Mouse (Mus musculus): ENCODE data around the gene Gemin5. TPM values are rescaled to one million over a fixed set of nuclear protein-coding genes. Genes with fewer than 3 reads are reported as not detected.

Gemin5 gene
- polyA plus RNA-seq, 1 experiment from 2014 or later = 15.1 TPM

DNA sequence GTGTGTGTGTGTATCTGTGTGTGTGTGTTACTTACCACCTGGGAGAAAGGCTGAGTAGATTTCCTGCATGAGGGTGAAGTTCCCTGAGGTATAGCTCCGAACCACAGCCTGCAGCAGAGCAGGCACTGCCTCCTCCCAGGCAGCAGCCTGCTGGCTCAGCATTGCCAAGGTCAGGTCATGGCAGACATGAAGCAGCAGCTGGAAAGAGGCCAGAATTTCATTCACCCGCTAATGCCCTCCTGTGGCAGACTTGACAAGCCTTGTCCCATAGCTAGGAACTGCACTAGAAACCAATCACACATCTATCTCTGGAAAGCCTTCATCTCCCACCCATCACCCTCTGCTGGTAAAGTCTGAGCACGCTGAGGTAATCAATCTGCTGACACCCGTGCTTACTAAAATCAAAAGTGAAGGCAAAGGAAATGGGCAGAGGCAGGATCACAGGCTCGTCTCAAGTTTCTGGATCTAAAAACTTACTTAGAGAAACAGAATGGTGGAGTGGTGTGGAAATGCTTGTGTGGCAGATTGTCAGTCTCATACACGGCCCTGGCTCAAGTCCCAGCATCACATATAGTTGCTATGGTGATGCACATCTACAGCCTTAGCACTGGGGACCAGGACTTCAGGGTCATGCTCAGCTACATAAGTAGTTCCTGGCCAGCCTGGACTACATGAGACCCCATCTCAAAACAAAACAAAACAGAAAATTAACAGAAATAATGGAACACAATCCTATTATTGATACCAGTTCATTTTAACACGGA is 41.8 kb downstream of the Gemin5 start:
- H3K36me3 ChIP-seq (replicated peaks) = peaks cover 50% of the 10 kb centered on the region
- no peak overlapping the region for H3K4me2 ChIP-seq
- no peak overlapping the region for H3K27ac ChIP-seq
- ATAC-seq (replicated peaks) = no peak
- WGBS = 74% methylated on average over 7 of the region's 7 CpGs
- H3K9me3 ChIP-seq = no peaks in the 10 kb centered on the region
- H3K4me1 ChIP-seq = no peaks in the 10 kb centered on the region
- no peak overlapping the region for H3K4me3 ChIP-seq
- no peaks in the 10 kb centered on the region for H3K27me3 ChIP-seq (replicated peaks)
- no peak overlapping the region for H3K9ac ChIP-seq

DNA sequence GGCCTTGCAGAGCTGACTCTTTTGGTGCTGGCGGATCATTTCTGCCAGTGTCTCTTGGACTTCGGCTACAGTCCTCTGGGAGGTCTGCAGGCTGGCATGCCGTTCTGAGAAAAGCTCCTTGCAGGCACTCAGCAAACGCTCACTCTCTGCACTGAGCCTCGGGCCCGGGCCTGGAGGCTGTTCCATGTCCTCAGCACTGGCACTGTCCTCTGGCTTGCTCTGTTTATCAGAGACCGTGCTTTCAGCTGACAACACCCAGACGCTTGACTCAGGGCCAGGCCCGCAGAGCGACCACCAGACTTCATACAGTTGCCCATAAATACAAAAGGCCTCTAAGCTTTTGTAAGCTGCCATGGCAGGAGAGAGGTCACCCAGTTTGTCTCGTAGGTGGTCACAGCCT is 43.3 kb downstream of the Gemin5 start:
- no peaks in the 10 kb centered on the region for H3K27me3 ChIP-seq (replicated peaks)
- H3K27ac ChIP-seq = no peak overlapping the region
- no peaks in the 10 kb centered on the region for H3K9me3 ChIP-seq
- no peak for ATAC-seq (replicated peaks)
- H3K36me3 ChIP-seq (replicated peaks) = peaks cover 54% of the 10 kb centered on the region
- H3K9ac ChIP-seq = no peak overlapping the region
- H3K4me3 ChIP-seq = no peak overlapping the region
- H3K4me1 ChIP-seq = no peaks in the 10 kb centered on the region
- 87% methylated on average over 11 of the region's 11 CpGs for WGBS
- H3K4me2 ChIP-seq = no peak overlapping the region

DNA sequence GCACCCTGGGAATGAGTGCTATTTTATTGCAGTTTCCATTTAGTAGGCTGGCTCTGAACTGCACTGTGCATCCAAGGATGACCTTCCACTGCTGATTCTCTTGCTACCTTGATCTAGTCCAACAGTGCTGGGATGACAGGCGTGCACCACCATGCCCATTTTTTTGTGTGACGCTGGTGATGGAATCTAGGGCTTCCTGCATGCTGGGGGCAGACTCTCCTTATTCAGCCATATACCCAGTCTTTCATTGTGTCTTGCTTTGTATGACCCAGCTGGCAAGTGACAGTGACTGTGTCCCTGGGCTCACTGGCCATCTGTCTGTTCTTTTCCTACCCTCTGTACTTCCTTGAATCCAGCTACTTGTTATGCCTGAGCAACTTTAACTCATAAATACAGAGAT is 44.6 kb downstream of the Gemin5 start:
- Histone ChIP-seq H3K27me3 (replicated peaks) (no peaks in the 10 kb centered on the region), H3K4me1 (no peaks in the 10 kb centered on the region), H3K9me3 (no peaks in the 10 kb centered on the region), H3K4me3 (no peak overlapping the region), H3K27ac (no peak overlapping the region), H3K4me2 (no peak overlapping the region), H3K36me3 (replicated peaks) (peaks cover 50% of the 10 kb centered on the region), H3K9ac (no peak overlapping the region)
- 88% methylated on average over 2 of the region's 2 CpGs for WGBS
- ATAC-seq (replicated peaks) = no peak

DNA sequence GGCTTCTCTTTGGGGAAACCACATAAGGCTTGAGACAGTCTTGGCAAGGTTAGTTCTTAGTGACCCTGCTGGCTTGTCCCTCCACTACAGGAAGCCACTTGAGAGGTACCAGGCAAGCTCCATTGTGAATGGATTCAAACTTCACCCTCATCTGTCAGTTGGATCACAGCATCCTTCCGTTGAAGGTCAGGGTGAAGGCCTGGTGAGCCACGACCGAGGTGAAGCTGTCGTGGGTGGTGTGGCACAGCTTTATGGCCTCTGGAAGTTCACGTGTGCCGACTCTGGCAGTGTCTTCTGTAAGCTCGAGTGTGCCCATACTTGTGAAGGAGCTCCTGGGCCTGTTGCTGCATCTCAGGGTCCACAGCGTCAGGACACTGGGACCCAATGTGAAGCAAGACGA is 47.0 kb downstream of the Gemin5 start:
- H3K4me1 ChIP-seq = no peaks in the 10 kb centered on the region
- no peak overlapping the region for H3K27ac ChIP-seq
- no peaks in the 10 kb centered on the region for H3K27me3 ChIP-seq (replicated peaks)
- no peak overlapping the region for H3K4me3 ChIP-seq
- no peak for ATAC-seq (replicated peaks)
- no peak overlapping the region for H3K4me2 ChIP-seq
- H3K9ac ChIP-seq = no peak overlapping the region
- WGBS = 95% methylated on average over 9 of the region's 9 CpGs
- no peaks in the 10 kb centered on the region for H3K9me3 ChIP-seq
- H3K36me3 ChIP-seq (replicated peaks) = peaks cover 56% of the 10 kb centered on the region

DNA sequence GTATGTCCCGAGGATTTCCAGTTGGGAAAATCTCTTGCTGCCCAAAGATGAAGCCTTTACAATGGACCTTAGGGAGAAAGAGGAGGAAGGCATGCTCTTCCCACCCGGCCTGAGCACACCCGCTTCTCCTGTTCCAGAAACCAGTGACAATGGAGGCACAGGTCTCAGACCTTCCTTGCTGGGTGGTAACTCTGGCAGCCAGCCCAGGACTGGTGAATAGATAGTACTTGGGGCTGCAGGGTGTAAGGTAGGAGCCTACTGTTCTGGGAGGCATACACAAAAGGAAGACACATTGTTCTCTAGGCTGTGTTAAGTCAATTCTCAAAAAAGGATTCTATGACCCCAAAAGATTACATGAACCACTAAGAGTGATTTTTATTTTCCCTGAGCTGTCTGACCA is 47.7 kb downstream of the Gemin5 start:
- ATAC-seq (replicated peaks) = no peak
- H3K4me1 ChIP-seq = no peaks in the 10 kb centered on the region
- H3K9ac ChIP-seq = no peak overlapping the region
- WGBS = 80% methylated on average over 3 of the region's 3 CpGs
- no peak overlapping the region for H3K4me3 ChIP-seq
- H3K27me3 ChIP-seq (replicated peaks) = no peaks in the 10 kb centered on the region
- no peak overlapping the region for H3K4me2 ChIP-seq
- peaks cover 56% of the 10 kb centered on the region for H3K36me3 ChIP-seq (replicated peaks)
- no peaks in the 10 kb centered on the region for H3K9me3 ChIP-seq
- H3K27ac ChIP-seq = no peak overlapping the region

DNA sequence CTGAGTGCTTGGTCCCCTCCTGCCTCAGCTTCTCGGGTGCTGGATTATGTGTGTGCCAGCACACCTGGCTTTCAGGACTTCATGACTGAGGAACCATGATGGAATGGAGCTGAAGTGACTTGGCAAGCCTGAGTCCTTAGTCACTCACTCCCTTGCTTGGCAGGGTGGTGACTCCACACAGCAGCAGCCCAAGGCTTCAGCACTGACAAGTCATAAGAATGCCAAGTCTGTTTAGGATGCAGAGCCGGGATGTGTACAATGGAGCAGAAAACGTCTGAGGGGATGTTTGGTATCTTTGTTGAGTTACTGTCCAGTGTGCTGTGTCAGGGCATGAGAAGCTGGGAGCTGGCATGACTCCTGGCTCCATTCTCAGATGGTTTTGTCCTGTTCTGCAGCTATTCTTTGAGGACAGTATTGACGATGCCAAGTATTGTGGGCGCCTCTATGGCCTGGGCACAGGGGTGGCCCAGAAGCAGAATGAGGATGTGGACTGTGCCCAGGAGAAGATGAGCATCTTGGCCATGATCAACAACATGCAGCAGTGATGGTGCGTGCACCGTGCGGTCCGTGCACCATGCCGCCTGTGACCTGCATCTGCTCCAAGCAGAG is 51.2 kb downstream of the Gemin5 start:
- Histone ChIP-seq H3K9me3 (no peaks in the 10 kb centered on the region), H3K27me3 (replicated peaks) (no peaks in the 10 kb centered on the region), H3K4me2 (no peak overlapping the region), H3K27ac (no peak overlapping the region), H3K4me1 (no peaks in the 10 kb centered on the region), H3K4me3 (no peak overlapping the region), H3K36me3 (replicated peaks) (peaks cover 72% of the 10 kb centered on the region), H3K9ac (no peak overlapping the region)
- 85% methylated on average over 10 of the region's 10 CpGs for WGBS
- ATAC-seq (replicated peaks) = no peak

GRCm38 (mm10) chr11:58116560-58116959 is 51.8 kb downstream of the Gemin5 start:
- H3K27me3 ChIP-seq (replicated peaks) = no peaks in the 10 kb centered on the region
- H3K27ac ChIP-seq = no peak overlapping the region
- no peak overlapping the region for H3K4me3 ChIP-seq
- peaks cover 78% of the 10 kb centered on the region for H3K36me3 ChIP-seq (replicated peaks)
- H3K9me3 ChIP-seq = no peaks in the 10 kb centered on the region
- H3K4me1 ChIP-seq = no peaks in the 10 kb centered on the region
- no peak for ATAC-seq (replicated peaks)
- no peak overlapping the region for H3K4me2 ChIP-seq
- 78% methylated on average over 1 of the region's 1 CpGs for WGBS
- H3K9ac ChIP-seq = no peak overlapping the region

DNA sequence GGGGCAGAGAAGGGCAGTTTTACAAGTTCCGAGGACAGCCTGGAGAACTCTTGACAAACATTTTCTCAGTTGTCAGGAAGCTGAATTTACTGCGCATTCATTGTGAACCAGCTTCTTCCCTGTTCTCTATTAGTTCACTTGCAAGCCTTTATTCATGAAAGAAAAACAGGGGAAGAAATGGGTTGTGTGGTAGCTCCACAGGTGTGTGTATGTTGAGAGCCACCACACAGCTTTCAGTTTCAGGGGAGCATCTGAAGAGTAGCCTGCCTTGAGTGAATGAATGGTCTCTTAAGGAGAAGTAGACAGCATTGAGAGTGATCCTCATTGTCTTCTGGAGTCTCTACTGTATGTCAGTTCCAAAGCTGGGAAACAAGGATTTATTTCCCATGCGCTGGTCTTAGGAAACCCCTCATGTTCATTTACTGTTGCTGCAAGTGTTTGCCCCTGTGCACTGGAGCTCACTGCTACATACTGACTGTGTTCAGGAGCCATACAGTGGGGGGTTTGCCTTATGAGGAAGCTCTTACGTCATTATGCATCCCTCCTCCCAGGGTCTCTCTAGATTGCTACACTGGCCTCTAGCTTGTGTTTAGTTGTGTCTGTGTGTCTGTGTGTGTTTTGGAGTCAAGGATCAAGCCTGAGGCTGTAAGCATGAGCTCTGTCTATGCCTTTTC is 60.5 kb downstream of the Gemin5 start:
- H3K36me3 ChIP-seq (replicated peaks) = peaks cover 23% of the 10 kb centered on the region
- 90% methylated on average over 4 of the region's 4 CpGs for WGBS
- H3K4me2 ChIP-seq = no peak overlapping the region
- no peak overlapping the region for H3K27ac ChIP-seq
- no peaks in the 10 kb centered on the region for H3K27me3 ChIP-seq (replicated peaks)
- H3K9me3 ChIP-seq = no peaks in the 10 kb centered on the region
- peaks cover 35% of the 10 kb centered on the region for H3K4me1 ChIP-seq
- no peak overlapping the region for H3K4me3 ChIP-seq
- no peak for ATAC-seq (replicated peaks)
- H3K9ac ChIP-seq = no peak overlapping the region

- Histone ChIP-seq H3K4me1 (peaks cover 36% of the 10 kb centered on the region), H3K27me3 (replicated peaks) (no peaks in the 10 kb centered on the region), H3K27ac (no peak overlapping the region), H3K9ac (no peak overlapping the region), H3K9me3 (no peaks in the 10 kb centered on the region), H3K4me3 (no peak overlapping the region), H3K36me3 (replicated peaks) (peaks cover 20% of the 10 kb centered on the region), H3K4me2 (no peak overlapping the region)
- ATAC-seq (replicated peaks) = no peak
- WGBS = 49% methylated on average over 3 of the region's 3 CpGs
Observed at GRCm38 (mm10) chr11:58107009-58107408, 61.3 kb downstream of the Gemin5 start.

DNA sequence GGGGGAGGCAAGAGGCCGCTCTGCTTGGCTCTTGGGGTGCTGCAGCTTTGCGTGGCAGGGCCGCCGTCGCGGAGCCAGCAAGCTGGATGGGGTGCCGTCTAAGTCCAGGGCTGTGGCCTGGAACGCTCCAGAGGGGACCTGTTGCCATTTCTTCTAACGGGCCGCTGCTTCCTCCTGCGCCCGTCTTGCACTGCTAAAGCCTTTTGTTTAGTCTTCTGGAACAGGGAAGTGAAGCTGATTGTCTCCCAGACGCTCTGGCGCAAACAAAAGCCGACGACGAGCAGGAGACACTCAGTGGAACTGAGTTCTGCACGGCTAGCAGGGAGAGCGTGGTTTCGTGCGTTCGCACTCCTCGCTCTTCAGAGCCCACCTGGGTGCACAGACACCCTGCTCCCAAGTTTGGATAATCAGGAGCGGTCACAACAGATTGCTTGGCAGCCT is 64.0 kb downstream of the Gemin5 start:
- no peaks in the 10 kb centered on the region for H3K36me3 ChIP-seq (replicated peaks)
- peak; percentile 56 for ATAC-seq (replicated peaks)
- peak overlapping the region; percentile 85 for H3K27ac ChIP-seq
- H3K27me3 ChIP-seq (replicated peaks) = no peaks in the 10 kb centered on the region
- peak overlapping the region; percentile 55 for H3K4me2 ChIP-seq
- under 1% methylated on average over 24 of the region's 24 CpGs for WGBS
- no peaks in the 10 kb centered on the region for H3K9me3 ChIP-seq
- H3K4me3 ChIP-seq = peak overlapping the region; percentile 79
- H3K4me1 ChIP-seq = peaks cover 36% of the 10 kb centered on the region
- H3K9ac ChIP-seq = peak overlapping the region; percentile 82

GRCm38 (mm10) chr11:58103697-58104306 is 64.5 kb downstream of the Gemin5 start, which contains the start of gene Cnot8:
TSS of gene Cnot8 (plus strand) at chr11:58104153.
- H3K9me3 ChIP-seq = no peaks in the 10 kb centered on the region
- H3K4me3 ChIP-seq = peak within 1 kb of the TSS; percentile 79
- H3K27ac ChIP-seq = peak within 1 kb of the TSS; percentile 85
- peak within 1 kb of the TSS; percentile 56 for H3K4me2 ChIP-seq
- H3K4me1 ChIP-seq = peaks cover 36% of the 10 kb centered on the region
- ATAC-seq (replicated peaks) = peak; percentile 96
- H3K27me3 ChIP-seq (replicated peaks) = no peaks in the 10 kb centered on the region
- H3K9ac ChIP-seq = peak within 1 kb of the TSS; percentile 82
- H3K36me3 ChIP-seq (replicated peaks) = no peaks in the 10 kb centered on the region
- WGBS = under 1% methylated on average over 55 of the region's 55 CpGs

- ATAC-seq (replicated peaks) = peak; percentile 75
- 59% methylated on average over 13 of the region's 13 CpGs for WGBS
- H3K4me3 ChIP-seq = peak overlapping the region; percentile 79
Observed at GRCm38 (mm10) chr11:58103344-58103653, 65.0 kb downstream of the Gemin5 start.

More at GRCm38 (mm10) chr11:58103344-58103653, 65.0 kb downstream of the Gemin5 start:
- peaks cover 4% of the 10 kb centered on the region; the same call in 1 of the 2 replicates for H3K27me3 ChIP-seq (replicated peaks)
- peaks cover 36% of the 10 kb centered on the region for H3K4me1 ChIP-seq
- peak overlapping the region; percentile 56 for H3K4me2 ChIP-seq
- peak overlapping the region; percentile 85 for H3K27ac ChIP-seq
- no peaks in the 10 kb centered on the region for H3K9me3 ChIP-seq
- no peaks in the 10 kb centered on the region for H3K36me3 ChIP-seq (replicated peaks)
- H3K9ac ChIP-seq = peak overlapping the region; percentile 46
